In genomic region chr9:78367959-78368358, GRCm38 (mm10) we compare ENCODE assay signal across 10 mouse cellular contexts. TPM values are rescaled to one million over a fixed set of nuclear protein-coding genes. Genes with fewer than 3 reads are reported as not detected.
"Had no signal": no experiment of that assay in that cellular context is flagged by ENCODE, and none has a peak within 500 bp of the region (broad histone marks: within the 10 kb centered on the region; RNA-seq: fewer than 3 reads in every experiment).

Gene Dppa5a, minus strand, starts transcription at chr9:78368177.

RNA-seq across cellular contexts. Expression of gene Dppa5a, which starts in this region (rescaled TPM):
- total RNA-seq: megakaryocyte, adult 5-6 weeks; megakaryocyte-erythroid progenitor cell, adult 5-6 weeks; monocyte, adult 5-6 weeks; neutrophil, adult 5-6 weeks had no signal
- polyA plus RNA-seq: lung, embryonic 14.5 days; midbrain, embryonic 10.5 days; midbrain, embryonic 12.5 days; neural tube, embryonic 12.5 days; spleen, adult 2 months; stomach, embryonic 15.5 days had no signal
